Mouse (Mus musculus) liver, embryonic 13.5 days (tissue): ENCODE results near the gene Fbp2. TPM values are rescaled to one million over a fixed set of nuclear protein-coding genes. Genes with fewer than 3 reads are reported as not detected.
A peak's percentile ranks its signal among the peaks of the same experiment; 100 is the strongest.

Experiments
- ATAC-seq: fragments of 200-750 bp; cut with Nextera tagmentation; 2 replicates; pipeline ENCODE4 v1.8.0; 2017; ENCODE audit warnings: low read depth, mild to moderate bottlenecking, moderate number of reproducible peaks, moderate library complexity
- DNase-seq: peaks from one replicate; pipeline ENCODE4 v3.0.0; 2022
- H3K27ac ChIP-seq: fragments of 300-500 bp; sonication (generic); 2 replicates; pipeline ENCODE4 v1.5.1; 2015; ENCODE audit warnings: moderate library complexity, mild to moderate bottlenecking, inconsistent platforms
- H3K27me3 ChIP-seq: fragments of 300-500 bp; sonication (generic); 2 replicates; pipeline ENCODE4 v1.6.1; 2015; ENCODE audit warnings: mild to moderate bottlenecking, inconsistent platforms
- H3K36me3 ChIP-seq: fragments of 300-500 bp; sonication (generic); 2 replicates; pipeline ENCODE4 v1.6.1; 2015; ENCODE audit warnings: mild to moderate bottlenecking, inconsistent platforms
- H3K4me1 ChIP-seq: fragments of 300-500 bp; sonication (generic); replicated peaks from 2 replicates; pipeline ENCODE4 v1.6.1; 2015; ENCODE audit warnings: inconsistent platforms
- H3K4me2 ChIP-seq: fragments of 300-500 bp; sonication (generic); 2 replicates; pipeline ENCODE4 v1.6.1; 2015; ENCODE audit warnings: inconsistent platforms, mild to moderate bottlenecking, moderate library complexity
- H3K4me3 ChIP-seq: fragments of 300-500 bp; sonication (generic); replicated peaks from 2 replicates; pipeline ENCODE4 v1.5.1; 2015; ENCODE audit warnings: mild to moderate bottlenecking, inconsistent platforms
- H3K9ac ChIP-seq: fragments of 300-500 bp; sonication (generic); 2 replicates; pipeline ENCODE4 v1.6.1; 2015; ENCODE audit warnings: mild to moderate bottlenecking, inconsistent platforms
- H3K9me3 ChIP-seq: fragments of 300-500 bp; sonication (generic); replicated peaks from 2 replicates; pipeline ENCODE4 v1.6.1; 2016; ENCODE audit warnings: inconsistent platforms
- WGBS: fragments of 180-500 bp; shearing (Covaris S2); methylation state at CpG from one replicate; pipeline ENCODE4 v1.1.7; 2015; ENCODE audit not compliant: insufficient replicate concordance; 5-methylcytosine and 5-hydroxymethylcytosine counted together
- polyA plus RNA-seq: library from polyadenylated mRNA; unstranded; fragments of >200 nt; fragmentation: Nextera tagmentation; extraction: Ambion mirVana; gene quantifications from 2 replicates; pipeline ENCODE4 v1.2.1, GENCODE M21; 2015

Fbp2 gene
- polyA plus RNA-seq, 1 experiment from 2014 or later, result not detected

DNA sequence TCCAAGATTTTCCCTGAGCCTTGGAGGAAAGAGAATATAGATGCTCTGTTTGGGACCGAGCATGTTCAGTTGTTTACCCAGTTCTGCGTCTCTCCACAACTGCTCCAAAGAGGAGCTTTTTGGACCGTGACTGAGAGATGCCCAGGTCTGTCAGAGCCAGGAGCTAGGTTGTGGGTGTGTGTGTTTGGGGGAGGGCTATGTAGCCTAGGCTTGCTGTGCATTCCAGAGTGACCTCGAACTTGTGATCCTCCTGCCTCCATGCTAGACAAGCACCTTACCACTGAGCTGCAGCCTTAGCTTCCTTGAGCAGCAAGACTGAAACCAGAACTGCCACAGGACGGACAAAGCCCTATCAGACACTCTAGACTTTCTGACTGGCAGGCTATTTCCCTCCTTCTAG, 24.6 kb upstream of the Fbp2 start:
- H3K27ac ChIP-seq, result no peak overlapping the region
- no peak overlapping the region for H3K4me3 ChIP-seq
- DNase-seq, result no peak
- ATAC-seq, result no peak
- H3K4me2 ChIP-seq, result no peak overlapping the region
- WGBS, result 55% methylated on average over 5 of the region's 5 CpGs
- H3K4me1 ChIP-seq, result peaks cover 11% of the 10 kb centered on the region
- no peak overlapping the region for H3K9ac ChIP-seq
- H3K9me3 ChIP-seq, result no peaks in the 10 kb centered on the region
- no peaks in the 10 kb centered on the region for H3K36me3 ChIP-seq
- peaks cover 19% of the 10 kb centered on the region for H3K27me3 ChIP-seq

DNA sequence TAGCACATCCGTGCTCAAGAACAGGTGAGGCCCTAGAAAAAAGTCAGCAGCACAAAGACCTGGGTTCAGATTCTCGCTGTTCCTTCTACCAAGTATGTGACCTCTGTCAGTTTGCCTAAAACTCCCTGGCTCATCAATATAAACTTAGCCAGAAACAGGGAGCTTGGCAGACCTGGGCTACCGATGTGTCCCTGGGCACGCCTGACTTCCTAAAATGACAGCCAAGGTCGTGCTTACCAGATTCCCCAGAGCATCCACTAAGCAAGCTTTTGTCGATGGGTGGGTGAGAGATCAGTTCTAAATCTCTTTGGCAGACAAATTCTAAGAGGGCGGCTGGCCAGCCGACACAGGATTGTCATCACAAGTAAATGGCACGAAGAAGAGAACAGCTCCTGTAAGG, 23.1 kb upstream of the Fbp2 start:
- Histone ChIP-seq H3K27me3 (peaks cover 5% of the 10 kb centered on the region), H3K4me1 (peaks cover 11% of the 10 kb centered on the region), H3K4me3 (no peak overlapping the region), H3K9ac (no peak overlapping the region), H3K9me3 (no peaks in the 10 kb centered on the region), H3K36me3 (no peaks in the 10 kb centered on the region), H3K4me2 (no peak overlapping the region), H3K27ac (no peak overlapping the region)
- 60% methylated on average over 9 of the region's 9 CpGs for WGBS
- DNase-seq (no peak), ATAC-seq (no peak)

- Histone ChIP-seq H3K27ac (peak overlapping the region; percentile 34; the same call in 1 of the 2 replicates), H3K4me3 (no peak overlapping the region), H3K27me3 (no peaks in the 10 kb centered on the region), H3K9me3 (no peaks in the 10 kb centered on the region), H3K4me1 (peaks cover 11% of the 10 kb centered on the region), H3K36me3 (no peaks in the 10 kb centered on the region), H3K4me2 (no peak overlapping the region), H3K9ac (no peak overlapping the region)
- WGBS, result 19% methylated on average over 8 of the region's 8 CpGs
- ATAC-seq, result peak; percentile 31; the same call in 1 of the 2 replicates
- DNase-seq, result no peak
These were observed 21.8 kb upstream of the Fbp2 start for GRCm38 (mm10) chr13:62879831-62880615.

- Histone ChIP-seq H3K4me3 (no peak overlapping the region), H3K27ac (peak overlapping the region; percentile 34; the same call in 1 of the 2 replicates), H3K4me2 (no peak overlapping the region), H3K9ac (no peak overlapping the region), H3K9me3 (no peaks in the 10 kb centered on the region), H3K4me1 (peaks cover 11% of the 10 kb centered on the region), H3K27me3 (no peaks in the 10 kb centered on the region), H3K36me3 (no peaks in the 10 kb centered on the region)
- 24% methylated on average over 6 of the region's 6 CpGs for WGBS
- DNase-seq (no peak), ATAC-seq (no peak)
These were observed 21.2 kb upstream of the Fbp2 start for GRCm38 (mm10) chr13:62879411-62879810.

DNA sequence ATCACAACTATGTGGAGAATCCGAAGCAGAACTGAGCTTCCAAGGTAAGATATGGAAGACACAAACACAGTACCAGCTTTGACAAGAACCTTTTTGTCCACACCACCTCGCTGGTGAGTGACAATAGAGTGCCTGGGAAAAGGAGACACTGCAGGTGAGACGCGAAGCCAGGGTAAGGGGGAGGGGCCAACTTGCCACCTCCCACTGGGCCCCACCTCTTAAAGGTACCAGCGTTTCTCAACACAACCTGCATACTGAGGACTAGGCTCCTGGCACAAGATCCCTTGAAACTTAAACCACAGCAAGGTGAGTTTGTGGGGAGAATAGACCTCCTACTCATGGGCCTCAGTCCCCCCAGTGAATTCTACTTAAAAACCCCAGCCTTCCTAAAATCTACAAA, 19.0 kb upstream of the Fbp2 start:
- Histone ChIP-seq H3K36me3 (no peaks in the 10 kb centered on the region), H3K4me1 (peaks cover 11% of the 10 kb centered on the region), H3K9ac (no peak overlapping the region), H3K27ac (no peak overlapping the region), H3K27me3 (no peaks in the 10 kb centered on the region), H3K9me3 (no peaks in the 10 kb centered on the region), H3K4me2 (no peak overlapping the region), H3K4me3 (no peak overlapping the region)
- DNase-seq, result no peak
- WGBS, result 31% methylated on average over 5 of the region's 5 CpGs
- no peak for ATAC-seq

DNA sequence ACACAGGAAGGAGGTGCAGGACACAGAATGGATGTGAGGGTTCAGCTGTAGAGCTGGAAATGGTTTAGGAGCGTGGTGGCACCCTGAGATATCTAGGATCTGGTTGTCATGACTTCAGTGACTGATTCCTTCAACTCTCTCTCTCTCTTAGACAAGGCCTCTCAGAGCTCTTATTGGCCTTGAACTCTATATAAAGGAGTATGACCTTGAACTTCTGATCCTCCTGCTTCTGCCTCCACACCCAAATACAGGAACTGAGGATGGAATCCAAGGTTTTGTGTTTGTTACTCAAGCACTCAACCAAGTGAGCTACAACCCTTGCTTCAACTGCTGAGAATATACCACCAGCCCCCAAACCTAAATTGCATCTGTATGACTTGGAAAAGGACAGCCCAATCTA, 17.9 kb upstream of the Fbp2 start:
- ATAC-seq (no peak), DNase-seq (no peak)
- WGBS, result 46% methylated on average over 1 of the region's 1 CpGs
- no peaks in the 10 kb centered on the region for H3K27me3 ChIP-seq
- peaks cover 11% of the 10 kb centered on the region for H3K4me1 ChIP-seq
- no peak overlapping the region for H3K4me3 ChIP-seq
- H3K9ac ChIP-seq, result no peak overlapping the region
- no peak overlapping the region for H3K4me2 ChIP-seq
- H3K27ac ChIP-seq, result no peak overlapping the region
- H3K36me3 ChIP-seq, result no peaks in the 10 kb centered on the region
- no peaks in the 10 kb centered on the region for H3K9me3 ChIP-seq

- Histone ChIP-seq H3K4me3 (no peak overlapping the region), H3K4me2 (no peak overlapping the region), H3K27me3 (no peaks in the 10 kb centered on the region), H3K9me3 (no peaks in the 10 kb centered on the region), H3K4me1 (no peaks in the 10 kb centered on the region), H3K9ac (no peak overlapping the region), H3K27ac (no peak overlapping the region), H3K36me3 (no peaks in the 10 kb centered on the region)
- WGBS, result 46% methylated on average over 3 of the region's 3 CpGs
- ATAC-seq (no peak), DNase-seq (no peak)
These were observed 14.0 kb upstream of the Fbp2 start for GRCm38 (mm10) chr13:62872252-62872651.

GRCm38 (mm10) chr13:62870605-62871004, 12.4 kb upstream of the Fbp2 start:
- H3K27me3 ChIP-seq, result no peaks in the 10 kb centered on the region
- no peak overlapping the region for H3K27ac ChIP-seq
- no peak for ATAC-seq
- H3K4me2 ChIP-seq, result no peak overlapping the region
- H3K4me3 ChIP-seq, result no peak overlapping the region
- H3K36me3 ChIP-seq, result no peaks in the 10 kb centered on the region
- no peaks in the 10 kb centered on the region for H3K9me3 ChIP-seq
- DNase-seq, result no peak
- no peaks in the 10 kb centered on the region for H3K4me1 ChIP-seq
- 66% methylated on average over 2 of the region's 2 CpGs for WGBS
- no peak overlapping the region for H3K9ac ChIP-seq

GRCm38 (mm10) chr13:62866817-62867216, 8.6 kb upstream of the Fbp2 start:
- H3K27me3 ChIP-seq, result no peaks in the 10 kb centered on the region
- DNase-seq (no peak), ATAC-seq (no peak)
- no peaks in the 10 kb centered on the region for H3K4me1 ChIP-seq
- H3K27ac ChIP-seq, result no peak overlapping the region
- 75% methylated on average over 4 of the region's 4 CpGs for WGBS
- H3K4me3 ChIP-seq, result no peak overlapping the region
- no peak overlapping the region for H3K4me2 ChIP-seq
- no peaks in the 10 kb centered on the region for H3K9me3 ChIP-seq
- no peak overlapping the region for H3K9ac ChIP-seq
- no peaks in the 10 kb centered on the region for H3K36me3 ChIP-seq

- WGBS, result 59% methylated on average over 11 of the region's 11 CpGs
- Histone ChIP-seq H3K4me1 (no peaks in the 10 kb centered on the region), H3K36me3 (no peaks in the 10 kb centered on the region), H3K27ac (no peak overlapping the region), H3K9me3 (no peaks in the 10 kb centered on the region), H3K4me2 (no peak overlapping the region), H3K27me3 (no peaks in the 10 kb centered on the region), H3K4me3 (no peak overlapping the region), H3K9ac (no peak overlapping the region)
- ATAC-seq (no peak), DNase-seq (no peak)
These were observed 7.6 kb upstream of the Fbp2 start for GRCm38 (mm10) chr13:62865651-62866315.

GRCm38 (mm10) chr13:62863771-62864170, 5.5 kb upstream of the Fbp2 start:
- no peak overlapping the region for H3K4me2 ChIP-seq
- WGBS, result 48% methylated on average over 6 of the region's 6 CpGs
- no peaks in the 10 kb centered on the region for H3K27me3 ChIP-seq
- no peak for ATAC-seq
- DNase-seq, result no peak
- H3K9ac ChIP-seq, result no peak overlapping the region
- H3K4me1 ChIP-seq, result no peaks in the 10 kb centered on the region
- H3K36me3 ChIP-seq, result no peaks in the 10 kb centered on the region
- H3K4me3 ChIP-seq, result no peak overlapping the region
- no peak overlapping the region for H3K27ac ChIP-seq
- no peaks in the 10 kb centered on the region for H3K9me3 ChIP-seq

GRCm38 (mm10) chr13:62862875-62863274, 4.7 kb upstream of the Fbp2 start:
- H3K9me3 ChIP-seq, result no peaks in the 10 kb centered on the region; the same call in 1 of the 2 replicates
- no peak for DNase-seq

More at GRCm38 (mm10) chr13:62862875-62863274, 4.7 kb upstream of the Fbp2 start:
- Histone ChIP-seq H3K4me3 (no peak overlapping the region), H3K4me2 (no peak overlapping the region), H3K9ac (no peak overlapping the region), H3K27ac (no peak overlapping the region), H3K27me3 (no peaks in the 10 kb centered on the region), H3K4me1 (no peaks in the 10 kb centered on the region), H3K36me3 (no peaks in the 10 kb centered on the region)
- 51% methylated on average over 3 of the region's 3 CpGs for WGBS
- ATAC-seq, result no peak
